Mouse (Mus musculus) hindbrain, embryonic 11.5 days (tissue): ENCODE results near the gene Bicdl1. TPM values are rescaled to one million over a fixed set of nuclear protein-coding genes. Genes with fewer than 3 reads are reported as not detected.

Experiments
- ATAC-seq: fragments of 200-750 bp; cut with Nextera tagmentation; 2 replicates; pipeline ENCODE4 v1.8.0; 2017; ENCODE audit warnings: mild to moderate bottlenecking, moderate TSS enrichment, moderate library complexity; ENCODE audit not compliant: low FRiP score
- DNase-seq: peaks from one replicate; pipeline ENCODE4 v3.0.0-alpha.2; 2015; ENCODE audit warnings: low spot score
- H3K27ac ChIP-seq: fragments of 300-500 bp; sonication (generic); 2 replicates; pipeline ENCODE4 v1.5.1; 2014; ENCODE audit warnings: mild to moderate bottlenecking, low read depth, low read length
- H3K27me3 ChIP-seq: fragments of 300-500 bp; sonication (generic); 2 replicates; pipeline ENCODE4 v1.6.1; 2014; ENCODE audit warnings: mild to moderate bottlenecking, low read length, moderate library complexity, mixed read lengths; ENCODE audit not compliant: control insufficient read depth, insufficient read depth
- H3K36me3 ChIP-seq: fragments of 300-500 bp; sonication (generic); 2 replicates; pipeline ENCODE4 v1.6.1; 2014; ENCODE audit warnings: mild to moderate bottlenecking, low read length, moderate library complexity, mixed read lengths; ENCODE audit not compliant: control insufficient read depth, insufficient read depth
- H3K4me1 ChIP-seq: fragments of 300-500 bp; sonication (generic); replicated peaks from 2 replicates; pipeline ENCODE4 v1.6.1; 2014; ENCODE audit warnings: low read length, mixed read lengths; ENCODE audit not compliant: control insufficient read depth, insufficient read depth
- H3K4me2 ChIP-seq: fragments of 300-500 bp; sonication (generic); replicated peaks from 2 replicates; pipeline ENCODE4 v1.6.1; 2014; ENCODE audit warnings: mild to moderate bottlenecking, low read depth, low read length
- H3K4me3 ChIP-seq: fragments of 300-500 bp; sonication (generic); 2 replicates; pipeline ENCODE4 v1.5.1; 2014; ENCODE audit warnings: low read depth, low read length
- H3K9ac ChIP-seq: fragments of 300-500 bp; sonication (generic); 2 replicates; pipeline ENCODE4 v1.6.1; 2014; ENCODE audit warnings: low read depth, low read length
- H3K9me3 ChIP-seq: fragments of 300-500 bp; sonication (generic); 2 replicates; pipeline ENCODE4 v1.6.1; 2016; ENCODE audit warnings: low read length; ENCODE audit not compliant: control insufficient read depth
- WGBS: fragments of 180-500 bp; shearing (Covaris S2); extraction: QIAGEN DNeasy Blood & Tissue Kit; methylation state at CpG from one replicate; pipeline ENCODE4 v1.1.7; 2014; 5-methylcytosine and 5-hydroxymethylcytosine counted together
- polyA plus RNA-seq: library from polyadenylated mRNA; unstranded; fragments of >200 nt; fragmentation: Nextera tagmentation; extraction: Ambion mirVana; gene quantifications from 2 replicates; pipeline ENCODE4 v1.2.1, GENCODE M21; 2014

Gene Bicdl1
- polyA plus RNA-seq, 1 experiment from 2014 or later, result 15.8 TPM

GRCm38 (mm10) chr5:115656677-115657076, 74.7 kb downstream of the Bicdl1 start:
- 85% methylated on average over 6 of the region's 6 CpGs for WGBS
- Histone ChIP-seq H3K9ac (no peak overlapping the region), H3K4me1 (peaks cover 4% of the 10 kb centered on the region; the same call in 1 of the 2 replicates), H3K9me3 (no peaks in the 10 kb centered on the region), H3K27ac (no peak overlapping the region), H3K4me2 (no peak overlapping the region), H3K27me3 (no peaks in the 10 kb centered on the region), H3K36me3 (no peaks in the 10 kb centered on the region), H3K4me3 (no peak overlapping the region)
- no peak for DNase-seq
- ATAC-seq, result no peak

- no peak for DNase-seq
- WGBS, result 91% methylated on average over 12 of the region's 12 CpGs
- ATAC-seq, result no peak
Measured at GRCm38 (mm10) chr5:115653776-115654175, 77.6 kb downstream of the Bicdl1 start.

GRCm38 (mm10) chr5:115652681-115653575, 78.5 kb downstream of the Bicdl1 start:
- H3K27ac ChIP-seq, result no peak overlapping the region
- 3% methylated on average over 35 of the region's 35 CpGs for WGBS
- H3K4me3 ChIP-seq, result peak overlapping the region; percentile 31
- peak; percentile 99 for ATAC-seq
- H3K36me3 ChIP-seq, result no peaks in the 10 kb centered on the region
- peaks cover 4% of the 10 kb centered on the region; the same call in 1 of the 2 replicates for H3K4me1 ChIP-seq
- H3K4me2 ChIP-seq, result peak overlapping the region; percentile 49
- DNase-seq, result peak; percentile 98
- H3K27me3 ChIP-seq, result no peaks in the 10 kb centered on the region
- H3K9ac ChIP-seq, result peak overlapping the region; percentile 63
- H3K9me3 ChIP-seq, result no peaks in the 10 kb centered on the region

More at GRCm38 (mm10) chr5:115653776-115654175, 77.6 kb downstream of the Bicdl1 start:
- H3K36me3 ChIP-seq, result no peaks in the 10 kb centered on the region
- no peak overlapping the region for H3K4me3 ChIP-seq
- H3K9me3 ChIP-seq, result no peaks in the 10 kb centered on the region
- H3K27me3 ChIP-seq, result no peaks in the 10 kb centered on the region
- H3K9ac ChIP-seq, result no peak overlapping the region
- H3K4me1 ChIP-seq, result peaks cover 4% of the 10 kb centered on the region; the same call in 1 of the 2 replicates
- H3K4me2 ChIP-seq, result no peak overlapping the region
- no peak overlapping the region for H3K27ac ChIP-seq

- Histone ChIP-seq H3K9me3 (no peaks in the 10 kb centered on the region), H3K4me3 (no peak overlapping the region), H3K27ac (no peak overlapping the region), H3K4me2 (peak overlapping the region; percentile 49; the same call in 1 of the 2 replicates), H3K27me3 (no peaks in the 10 kb centered on the region), H3K9ac (no peak overlapping the region), H3K4me1 (peaks cover 4% of the 10 kb centered on the region; the same call in 1 of the 2 replicates), H3K36me3 (0 out of 2 replicates have a peak, but pooled peaks cover 2% of the 10 kb centered on the region)
- DNase-seq (no peak), ATAC-seq (no peak)
- 93% methylated on average over 10 of the region's 10 CpGs for WGBS
Measured at GRCm38 (mm10) chr5:115651821-115652220, 79.6 kb downstream of the Bicdl1 start.

GRCm38 (mm10) chr5:115650885-115651284, 80.5 kb downstream of the Bicdl1 start:
- peaks cover 6% of the 10 kb centered on the region; the same call in 1 of the 2 replicates for H3K36me3 ChIP-seq
- H3K4me3 ChIP-seq, result no peak overlapping the region
- H3K4me2 ChIP-seq, result no peak overlapping the region
- WGBS, result 93% methylated on average over 10 of the region's 10 CpGs
- ATAC-seq (no peak), DNase-seq (no peak)
- no peaks in the 10 kb centered on the region for H3K9me3 ChIP-seq
- H3K4me1 ChIP-seq, result peaks cover 4% of the 10 kb centered on the region; the same call in 1 of the 2 replicates
- H3K27ac ChIP-seq, result no peak overlapping the region
- H3K27me3 ChIP-seq, result no peaks in the 10 kb centered on the region
- H3K9ac ChIP-seq, result no peak overlapping the region

- H3K27ac ChIP-seq, result no peak overlapping the region
- H3K4me2 ChIP-seq, result no peak overlapping the region
- H3K9me3 ChIP-seq, result no peaks in the 10 kb centered on the region
- no peaks in the 10 kb centered on the region for H3K27me3 ChIP-seq
- H3K4me3 ChIP-seq, result no peak overlapping the region
- peaks cover 9% of the 10 kb centered on the region; the same call in 1 of the 2 replicates for H3K36me3 ChIP-seq
- WGBS, result 91% methylated on average over 8 of the region's 8 CpGs
- ATAC-seq (no peak), DNase-seq (no peak)
- H3K9ac ChIP-seq, result no peak overlapping the region
- H3K4me1 ChIP-seq, result peaks cover 4% of the 10 kb centered on the region; the same call in 1 of the 2 replicates
Measured at GRCm38 (mm10) chr5:115649699-115650098, 81.7 kb downstream of the Bicdl1 start.

GRCm38 (mm10) chr5:115648876-115649275, 82.5 kb downstream of the Bicdl1 start:
- Histone ChIP-seq H3K4me3 (no peak overlapping the region), H3K9ac (no peak overlapping the region), H3K9me3 (no peaks in the 10 kb centered on the region), H3K27ac (no peak overlapping the region), H3K27me3 (no peaks in the 10 kb centered on the region), H3K36me3 (peaks cover 9% of the 10 kb centered on the region; the same call in 1 of the 2 replicates), H3K4me1 (peaks cover 4% of the 10 kb centered on the region; the same call in 1 of the 2 replicates), H3K4me2 (no peak overlapping the region)
- no peak for ATAC-seq
- WGBS, result 66% methylated on average over 3 of the region's 3 CpGs
- no peak for DNase-seq

GRCm38 (mm10) chr5:115644192-115644591, 87.2 kb downstream of the Bicdl1 start:
- no peak overlapping the region for H3K4me2 ChIP-seq
- H3K27ac ChIP-seq, result no peak overlapping the region
- no peak for ATAC-seq
- no peaks in the 10 kb centered on the region for H3K9me3 ChIP-seq
- no peaks in the 10 kb centered on the region for H3K4me1 ChIP-seq
- H3K4me3 ChIP-seq, result no peak overlapping the region
- H3K36me3 ChIP-seq, result peaks cover 12% of the 10 kb centered on the region; the same call in 1 of the 2 replicates
- no peak overlapping the region for H3K9ac ChIP-seq
- no peaks in the 10 kb centered on the region for H3K27me3 ChIP-seq
- DNase-seq, result no peak
- whole genome bisulfite sequencing, result 85% methylated on average over 9 of the region's 9 CpGs
